Comparison of ENCODE assay signal across 9 mouse cellular contexts in the genomic region with DNA sequence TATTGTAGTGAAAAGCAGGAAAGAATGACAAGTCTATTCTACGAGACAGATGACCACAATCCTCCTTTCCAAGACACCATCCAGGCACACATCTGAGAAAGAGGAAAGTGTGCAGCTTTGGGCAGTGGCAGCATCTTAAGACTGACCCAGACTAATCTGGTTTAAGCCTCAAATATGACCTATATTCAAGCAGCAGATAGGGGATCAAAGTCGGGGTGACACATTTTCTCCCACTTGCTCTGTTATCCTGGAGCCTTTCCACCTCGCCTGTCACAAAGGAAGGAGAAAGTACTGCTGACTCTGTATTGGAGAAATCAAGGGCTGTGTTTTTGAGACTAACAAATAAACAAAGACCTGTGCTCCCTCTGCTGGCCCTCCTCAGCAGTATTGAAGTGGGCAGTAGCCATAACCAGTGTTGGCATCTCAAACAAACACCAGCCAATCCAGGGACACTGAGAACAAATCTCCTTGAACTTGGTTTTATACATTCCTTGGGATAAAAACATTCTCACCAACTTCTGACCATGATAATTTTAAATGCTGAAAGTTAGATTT. TPM values are rescaled to one million over a fixed set of nuclear protein-coding genes. Genes with fewer than 3 reads are reported as not detected.
DNase-seq lines count a peak whose midpoint lies in the region; ATAC-seq lines count a peak whose summit lies in the region.
"Had no signal": no experiment of that assay in that cellular context is flagged by ENCODE, and none has a peak within 500 bp of the region (broad histone marks: within the 10 kb centered on the region; RNA-seq: fewer than 3 reads in every experiment).

No protein-coding gene starts in this region.

- 57% methylated on average over 3 of the region's 3 CpGs for WGBS in hindbrain, embryonic 14.5 days

- H3K27ac ChIP-seq in hindbrain, embryonic 14.5 days, result peak overlapping the region; percentile 52; the same call in 1 of the 2 replicates
- H3K27ac ChIP-seq: heart, embryonic 13.5 days; liver, embryonic 12.5 days had no signal

- no peak overlapping the region for H3K4me3 ChIP-seq in hindbrain, embryonic 14.5 days (replicated peaks; ENCODE audit: low read length)
- H3K4me3 ChIP-seq: heart, embryonic 13.5 days; liver, embryonic 12.5 days had no signal

- ATAC-seq in hindbrain, embryonic 14.5 days (ENCODE audit: low FRiP score), result peak; percentile 61
- ATAC-seq: liver, embryonic 12.5 days had no signal

- DNase-seq in kidney, adult 9 months, result peak; percentile 13
- no peak for DNase-seq in kidney, adult 8-10 months
- peak; percentile 30 for DNase-seq in A20 (ENCODE audit: low read depth, low spot score)
- peak; percentile 38 for DNase-seq in Muller cell, postnatal 12 days (ENCODE audit: inconsistent ontology term)
- DNase-seq in hindbrain, embryonic 14.5 days (ENCODE audit: low spot score), result peak; percentile 66
- DNase-seq in natural killer cell, adult 2 months (ENCODE audit: low spot score in 2 of 2), result no peak
- DNase-seq in left cerebral cortex, postnatal 36 days (ENCODE audit: low spot score in 2 of 2), result no peak

- H3K9ac ChIP-seq in hindbrain, embryonic 14.5 days, result no peak overlapping the region
- H3K9ac ChIP-seq: heart, embryonic 13.5 days; liver, embryonic 12.5 days had no signal

- no peaks in the 10 kb centered on the region for H3K9me3 ChIP-seq in hindbrain, embryonic 14.5 days (ENCODE audit: control insufficient read depth, low read length)
- H3K9me3 ChIP-seq: heart, embryonic 13.5 days; liver, embryonic 12.5 days had no signal

- intact Hi-C loops in left cerebral cortex, postnatal 36 days (cut with DNase I), result no loop called here

- no peak overlapping the region for H3K4me2 ChIP-seq in hindbrain, embryonic 14.5 days (replicated peaks)
- H3K4me2 ChIP-seq: heart, embryonic 13.5 days; liver, embryonic 12.5 days had no signal

- H3K36me3 ChIP-seq in hindbrain, embryonic 14.5 days (replicated peaks; ENCODE audit: control insufficient read depth, insufficient read depth), result no peaks in the 10 kb centered on the region
- H3K36me3 ChIP-seq: heart, embryonic 13.5 days; liver, embryonic 12.5 days had no signal

- peaks cover 36% of the 10 kb centered on the region for H3K4me1 ChIP-seq in hindbrain, embryonic 14.5 days (replicated peaks; ENCODE audit: control insufficient read depth, insufficient read depth, low read length)

- peaks cover 4% of the 10 kb centered on the region; the same call in 1 of the 2 replicates for H3K27me3 ChIP-seq in hindbrain, embryonic 14.5 days (ENCODE audit: control insufficient read depth, insufficient read depth, low read length)
- H3K27me3 ChIP-seq: heart, embryonic 13.5 days; liver, embryonic 12.5 days had no signal

RNA-seq across cellular contexts. Expression of a gene that starts 34.7 kb away (rescaled TPM):
- polyA plus RNA-seq in hindbrain, embryonic 14.5 days (2014; fragmentation: Nextera tagmentation; extraction: Ambion mirVana), result 2.6 and 4.1 TPM in 2 replicates
- total RNA-seq in left cerebral cortex, postnatal 36 days (2021), result 1 to 10 TPM; 3.9 to 6.1 TPM
- polyA plus RNA-seq: heart, embryonic 13.5 days; liver, embryonic 12.5 days had no signal

Comparison
In these comparisons a context has a peak if more than half of its experiments do, and no peak if none do; other contexts are left out.
1. DNase-seq: peak in kidney, adult 9 months (single experiment), A20 (single experiment), Muller cell, postnatal 12 days (single experiment) and hindbrain, embryonic 14.5 days (single experiment); none in kidney, adult 8-10 months (0 of 2), natural killer cell, adult 2 months (0 of 2) and left cerebral cortex, postnatal 36 days (0 of 2).